In genomic region chr10:12976552-12976951, GRCm38 (mm10) we compare ENCODE assay signal across 27 mouse cellular contexts. TPM values are rescaled to one million over a fixed set of nuclear protein-coding genes. Genes with fewer than 3 reads are reported as not detected.
DNase-seq lines count a peak whose midpoint lies in the region; TF ChIP-seq lines count a peak whose summit lies in the region.
"Had no signal": no experiment of that assay in that cellular context is flagged by ENCODE, and none has a peak within 500 bp of the region (broad histone marks: within the 10 kb centered on the region; RNA-seq: fewer than 3 reads in every experiment).

No protein-coding gene starts in this region.

- 85% methylated on average over 7 of the region's 7 CpGs for WGBS in heart, embryonic 10.5 days
- 47% methylated on average over 7 of the region's 7 CpGs for WGBS in bone marrow, adult 2 months

- no peaks in the 10 kb centered on the region for H3K9me3 ChIP-seq in heart, embryonic 10.5 days
- H3K9me3 ChIP-seq: embryonic facial prominence, embryonic 13.5 days; forebrain, embryonic 10.5 days; forebrain, embryonic 15.5 days; heart, embryonic 13.5 days; intestine, embryonic 15.5 days; liver, embryonic 15.5 days; neural tube, embryonic 15.5 days had no signal

- DNase-seq in heart, embryonic 10.5 days (ENCODE audit: low spot score): peak; percentile 1
- DNase-seq in heart, postnatal 4 days: no peak
- peak; percentile 15 for DNase-seq in CD4-positive helper T cell, adult 2 months (ENCODE audit: low read depth, low spot score)
- no peak for DNase-seq in left cerebral cortex, adult 2 months (ENCODE audit: extremely low spot score in 1 of 2, low spot score in 2 of 2)
- no peak for DNase-seq in thymus, postnatal 0 days (ENCODE audit: low spot score)
- no peak for DNase-seq in lung, postnatal 4 days
- DNase-seq: cerebellum, adult 11 months; cerebellum, adult 9-10 months; gastrocnemius, postnatal 25 days; heart, adult 2 months; heart, postnatal 10 days; kidney, adult 2 months; kidney, postnatal 36 days; liver; lung, postnatal 36 days; midbrain, embryonic 14.5 days; retina, postnatal 1 day; right cerebral cortex, postnatal 14 days had no signal

- no peak overlapping the region for H3K4me3 ChIP-seq in heart, embryonic 10.5 days
- no peak overlapping the region for H3K4me3 ChIP-seq in bone marrow, adult 2 months (replicated peaks; ENCODE audit: control insufficient read depth, low read depth, low read length)
- no peak overlapping the region for H3K4me3 ChIP-seq in left cerebral cortex, adult 2 months
- H3K4me3 ChIP-seq: embryonic facial prominence, embryonic 13.5 days; forebrain, embryonic 10.5 days; forebrain, embryonic 15.5 days; heart, adult 2 months; heart, embryonic 13.5 days; intestine, embryonic 15.5 days; layer of hippocampus, adult 2 months; liver, embryonic 15.5 days; neural tube, embryonic 15.5 days had no signal

- no peak overlapping the region for H3K27ac ChIP-seq in heart, embryonic 10.5 days
- H3K27ac ChIP-seq in bone marrow, adult 2 months (ENCODE audit: control insufficient read depth, insufficient read depth, low read depth, low read length, poor library complexity): peak overlapping the region; percentile 15; the same call in 1 of the 2 replicates
- H3K27ac ChIP-seq in left cerebral cortex, adult 2 months: no peak overlapping the region
- H3K27ac ChIP-seq: embryonic facial prominence, embryonic 13.5 days; forebrain, embryonic 10.5 days; forebrain, embryonic 15.5 days; heart, adult 2 months; heart, embryonic 13.5 days; intestine, embryonic 15.5 days; layer of hippocampus, adult 2 months; liver, embryonic 15.5 days; neural tube, embryonic 15.5 days had no signal

- TF ChIP-seq POLR2A in bone marrow, adult 2 months (IDR thresholded peaks at IDR 0.05; ENCODE audit: borderline replicate concordance, control insufficient read depth, low read depth, low read length): no peak

- TF ChIP-seq CTCF in bone marrow, adult 2 months (IDR thresholded peaks at IDR 0.05; ENCODE audit: control insufficient read depth, insufficient read depth, low read length): no peak
- TF ChIP-seq CTCF in left cerebral cortex, adult 2 months (IDR thresholded peaks at IDR 0.05): no peak

- no peaks in the 10 kb centered on the region for H3K27me3 ChIP-seq in heart, embryonic 10.5 days (ENCODE audit: insufficient read depth, poor library complexity, severe bottlenecking)
- H3K27me3 ChIP-seq: embryonic facial prominence, embryonic 13.5 days; forebrain, embryonic 15.5 days; heart, embryonic 13.5 days; intestine, embryonic 15.5 days; liver, embryonic 15.5 days; neural tube, embryonic 15.5 days had no signal

- peaks cover 2% of the 10 kb centered on the region; the same call in 1 of the 2 replicates for H3K4me1 ChIP-seq in heart, embryonic 10.5 days
- peaks cover 1% of the 10 kb centered on the region; the same call in 1 of the 2 replicates for H3K4me1 ChIP-seq in bone marrow, adult 2 months (ENCODE audit: control insufficient read depth, insufficient read depth, low read length)
- H3K4me1 ChIP-seq: embryonic facial prominence, embryonic 13.5 days; forebrain, embryonic 10.5 days; forebrain, embryonic 15.5 days; intestine, embryonic 15.5 days; neural tube, embryonic 15.5 days had no signal

- intact Hi-C loops in left cerebral cortex, adult 2 months (cut with DNase I): no loop called here

- no peaks in the 10 kb centered on the region for H3K36me3 ChIP-seq in heart, embryonic 10.5 days
- H3K36me3 ChIP-seq: embryonic facial prominence, embryonic 13.5 days; forebrain, embryonic 10.5 days; forebrain, embryonic 15.5 days; heart, embryonic 13.5 days; intestine, embryonic 15.5 days; liver, embryonic 15.5 days; neural tube, embryonic 15.5 days had no signal

RNA-seq across cellular contexts. Expression of gene Stx11, which starts 12.5 kb away (rescaled TPM):
- 5.3 and 6.0 TPM in 2 replicates for polyA plus RNA-seq in heart, embryonic 10.5 days (2016; fragmentation: Nextera tagmentation; extraction: Ambion mirVana)
- total RNA-seq in heart, postnatal 4 days (2021): 1 to 10 TPM; 2.3 to 3.4 TPM
- 13.2 and 28.8 TPM in 2 replicates for polyA plus RNA-seq in bone marrow, adult 2 months (2011; ENCODE audit: insufficient read depth, insufficient read length, low replicate concordance, missing spikeins)
- under 1 TPM; 0.07 to 0.23 TPM for total RNA-seq in left cerebral cortex, adult 2 months (2021)
- polyA plus RNA-seq in thymus, postnatal 0 days (2015; fragmentation: Nextera tagmentation; extraction: Ambion mirVana): 20.6 and 21.9 TPM in 2 replicates

RNA-seq across cellular contexts. Expression of gene Sf3b5, which starts 28.6 kb away (rescaled TPM):
- polyA plus RNA-seq in heart, embryonic 10.5 days (2016; fragmentation: Nextera tagmentation; extraction: Ambion mirVana): 39.0 and 42.9 TPM in 2 replicates
- total RNA-seq in heart, postnatal 4 days (2021): 1 to 10 TPM; 9.2 to 9.6 TPM
- 10.7 and 15.7 TPM in 2 replicates for polyA plus RNA-seq in bone marrow, adult 2 months (2011; ENCODE audit: insufficient read depth, insufficient read length, low replicate concordance, missing spikeins)
- total RNA-seq in left cerebral cortex, adult 2 months (2021): 1 to 10 TPM; 7.8 to 7.9 TPM
- 45.6 and 47.3 TPM in 2 replicates for polyA plus RNA-seq in thymus, postnatal 0 days (2015; fragmentation: Nextera tagmentation; extraction: Ambion mirVana)

Comparison
In these comparisons a context has a peak if more than half of its experiments do, and no peak if none do; other contexts are left out.
1. DNase-seq: peak in heart, embryonic 10.5 days (single experiment) and CD4-positive helper T cell, adult 2 months (single experiment); none in heart, postnatal 4 days (single experiment), left cerebral cortex, adult 2 months (0 of 2), thymus, postnatal 0 days (single experiment) and lung, postnatal 4 days (0 of 2).